Mouse (Mus musculus) layer of hippocampus, adult 18-20 months (tissue): Measurements from ENCODE around the gene Clic6. TPM values are rescaled to one million over a fixed set of nuclear protein-coding genes. Genes with fewer than 3 reads are reported as not detected.

Experiments
- DNase-seq, 2 experiments: peaks; one replicate each; pipeline ENCODE4 v3.0.0; 2022; ENCODE audit warnings: low spot score in 2 of 2
- total RNA-seq, 2 experiments: library from RNA; stranded (reverse); gene quantifications; 2 replicates each; pipeline ENCODE4 v1.2.3; 2021

Gene Clic6
- total RNA-seq, 2 experiments from 2014 or later: 3.1 to 4.1 TPM

DNA sequence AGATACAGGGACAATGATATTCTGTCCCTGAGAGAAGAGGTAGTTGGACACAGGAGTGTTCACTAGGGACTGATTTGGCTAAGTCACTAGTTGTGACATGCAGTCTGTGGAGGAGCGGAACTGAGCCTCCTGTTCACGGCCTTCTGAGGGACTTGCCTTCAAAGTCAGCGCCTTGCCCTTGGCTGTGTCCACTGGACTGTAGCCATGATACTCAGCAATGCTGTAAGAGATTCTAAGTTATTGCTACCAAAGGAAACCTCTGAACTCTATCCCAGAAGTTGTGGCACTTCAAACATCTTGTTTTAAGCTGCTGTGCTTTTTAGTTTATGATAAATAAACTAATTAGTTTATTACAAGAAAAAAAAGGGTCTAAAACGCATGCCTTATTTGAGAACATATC, 102.3 kb downstream of the Clic6 start:
- no peak for DNase-seq

Other genes starting within 250 kb of the Clic6 start
- 1 to 10 TPM in 1 of 2 experiments, not detected in 1; 1.3 TPM for gene Kcne2, start 193.3 kb upstream of the Clic6 start, total RNA-seq
- gene Smim11, start 184.4 kb upstream of the Clic6 start, total RNA-seq: 10 to 100 TPM; 17.1 to 23.6 TPM
- not detected for gene Fam243, start 164.3 kb upstream of the Clic6 start, total RNA-seq
- gene Kcne1, start 126.3 kb upstream of the Clic6 start, total RNA-seq: not detected
- 10 to 100 TPM; 46.9 to 48.9 TPM for gene Rcan1, start 14.9 kb upstream of the Clic6 start, total RNA-seq